Mouse (Mus musculus) midbrain, embryonic 16.5 days (tissue): Measurements from ENCODE around the gene Adcy9. TPM values are rescaled to one million over a fixed set of nuclear protein-coding genes. Genes with fewer than 3 reads are reported as not detected.

Experiments
- ATAC-seq: fragments of 200-750 bp; cut with Nextera tagmentation; 2 replicates; pipeline ENCODE4 v1.8.0; 2017; ENCODE audit warnings: moderate TSS enrichment
- H3K27ac ChIP-seq: fragments of 300-500 bp; sonication (generic); 2 replicates; pipeline ENCODE4 v1.5.1; 2014; ENCODE audit warnings: mild to moderate bottlenecking, low read length, mixed read lengths
- H3K27me3 ChIP-seq: fragments of 300-500 bp; sonication (generic); 2 replicates; pipeline ENCODE4 v1.6.1; 2014; ENCODE audit warnings: low read depth, low read length, mixed read lengths; ENCODE audit not compliant: control insufficient read depth, insufficient read depth
- H3K36me3 ChIP-seq: fragments of 300-500 bp; sonication (generic); 2 replicates; pipeline ENCODE4 v1.6.1; 2014; ENCODE audit warnings: mild to moderate bottlenecking, low read length, moderate library complexity, mixed read lengths; ENCODE audit not compliant: control insufficient read depth, insufficient read depth
- H3K4me1 ChIP-seq: fragments of 300-500 bp; sonication (generic); 2 replicates; pipeline ENCODE4 v1.6.1; 2014; ENCODE audit warnings: mild to moderate bottlenecking, low read length, mixed read lengths; ENCODE audit not compliant: control insufficient read depth, insufficient read depth
- H3K4me2 ChIP-seq: fragments of 300-500 bp; sonication (generic); 2 replicates; pipeline ENCODE4 v1.6.1; 2014; ENCODE audit warnings: mild to moderate bottlenecking, low read length, mixed read lengths
- H3K4me3 ChIP-seq: fragments of 300-500 bp; sonication (generic); 2 replicates; pipeline ENCODE4 v1.5.1; 2014; ENCODE audit warnings: low read depth, mild to moderate bottlenecking, low read length, moderate library complexity, mixed read lengths
- H3K9ac ChIP-seq: fragments of 300-500 bp; sonication (generic); 2 replicates; pipeline ENCODE4 v1.6.1; 2014; ENCODE audit warnings: low read depth, low read length, mixed read lengths
- H3K9me3 ChIP-seq: fragments of 300-500 bp; sonication (generic); replicated peaks from 2 replicates; pipeline ENCODE4 v1.6.1; 2014; ENCODE audit warnings: mild to moderate bottlenecking, low read length, mixed read lengths; ENCODE audit not compliant: control insufficient read depth, poor library complexity, severe bottlenecking
- WGBS: fragments of 180-500 bp; shearing (Covaris S2); extraction: QIAGEN DNeasy Blood & Tissue Kit; methylation state at CpG from one replicate; pipeline ENCODE4 v1.1.7; 2014; 5-methylcytosine and 5-hydroxymethylcytosine counted together
- polyA plus RNA-seq: library from polyadenylated mRNA; unstranded; fragments of >200 nt; fragmentation: Nextera tagmentation; extraction: Ambion mirVana; gene quantifications from 2 replicates; pipeline ENCODE4 v1.2.1, GENCODE M21; 2015

The Adcy9 gene
- polyA plus RNA-seq = 4.0 and 4.3 TPM in 2 replicates

GRCm38 (mm10) chr16:4420298-4421054, at the start of gene Adcy9:
Gene Adcy9, minus strand, starts transcription at chr16:4420498.
- Histone ChIP-seq H3K4me2 (peak within 1 kb of the TSS; percentile 94), H3K9me3 (no peaks in the 10 kb centered on the region), H3K36me3 (no peaks in the 10 kb centered on the region), H3K27ac (peak within 1 kb of the TSS; percentile 86), H3K4me1 (peaks cover 35% of the 10 kb centered on the region), H3K27me3 (no peaks in the 10 kb centered on the region), H3K9ac (peak within 1 kb of the TSS; percentile 92), H3K4me3 (peak within 1 kb of the TSS; percentile 86)
- 1% methylated on average over 46 of the region's 64 CpGs for WGBS
- ATAC-seq = peak; percentile 88

DNA sequence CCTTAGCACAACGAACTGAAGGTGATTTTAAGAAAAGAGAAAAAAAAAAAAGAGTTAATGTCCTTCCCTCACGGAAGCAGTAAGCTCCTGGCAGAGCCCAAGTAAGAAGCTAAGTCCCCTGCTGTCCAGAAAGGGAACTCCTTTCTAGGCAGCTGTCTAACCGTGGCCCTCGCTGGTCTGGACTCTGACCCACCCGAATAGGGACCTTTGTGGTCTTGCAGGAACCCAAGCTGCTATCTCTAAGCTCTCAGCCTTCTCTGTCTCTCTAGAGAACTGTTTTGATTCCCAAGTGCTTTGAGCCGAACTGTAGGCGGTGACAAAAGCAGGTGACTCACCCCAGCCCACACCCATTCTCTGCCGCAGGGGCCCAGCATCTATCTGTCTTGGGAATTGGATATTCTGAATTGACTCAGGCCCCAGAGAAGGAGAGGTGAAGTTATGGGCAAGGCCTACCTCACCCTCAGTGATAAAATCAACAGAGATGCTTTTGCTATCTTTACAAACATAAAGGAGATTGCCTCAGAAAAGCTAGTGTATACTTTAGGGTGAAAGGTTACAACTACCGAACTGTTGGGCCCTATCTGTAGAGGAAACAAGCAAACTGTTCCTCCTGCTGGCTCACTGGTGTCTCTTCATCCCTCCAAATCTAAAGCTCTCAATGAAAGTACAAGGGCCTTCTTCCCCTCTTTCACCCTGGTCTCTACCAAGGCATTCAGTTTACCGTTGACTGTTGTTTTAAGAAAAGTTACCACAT, 49.5 kb upstream of the Adcy9 start:
- ATAC-seq = no peak
- Histone ChIP-seq H3K4me1 (peaks cover 6% of the 10 kb centered on the region), H3K9ac (no peak overlapping the region), H3K9me3 (no peaks in the 10 kb centered on the region), H3K36me3 (no peaks in the 10 kb centered on the region), H3K27ac (no peak overlapping the region), H3K4me2 (no peak overlapping the region), H3K4me3 (no peak overlapping the region), H3K27me3 (no peaks in the 10 kb centered on the region)
- 66% methylated on average over 10 of the region's 10 CpGs for WGBS

GRCm38 (mm10) chr16:4464529-4465089, 44.3 kb upstream of the Adcy9 start:
- Histone ChIP-seq H3K36me3 (no peaks in the 10 kb centered on the region), H3K4me3 (no peak overlapping the region), H3K4me1 (no peaks in the 10 kb centered on the region), H3K4me2 (no peak overlapping the region), H3K27me3 (no peaks in the 10 kb centered on the region), H3K27ac (no peak overlapping the region), H3K9me3 (no peaks in the 10 kb centered on the region), H3K9ac (no peak overlapping the region)
- no peak for ATAC-seq
- WGBS = 79% methylated on average over 9 of the region's 9 CpGs

DNA sequence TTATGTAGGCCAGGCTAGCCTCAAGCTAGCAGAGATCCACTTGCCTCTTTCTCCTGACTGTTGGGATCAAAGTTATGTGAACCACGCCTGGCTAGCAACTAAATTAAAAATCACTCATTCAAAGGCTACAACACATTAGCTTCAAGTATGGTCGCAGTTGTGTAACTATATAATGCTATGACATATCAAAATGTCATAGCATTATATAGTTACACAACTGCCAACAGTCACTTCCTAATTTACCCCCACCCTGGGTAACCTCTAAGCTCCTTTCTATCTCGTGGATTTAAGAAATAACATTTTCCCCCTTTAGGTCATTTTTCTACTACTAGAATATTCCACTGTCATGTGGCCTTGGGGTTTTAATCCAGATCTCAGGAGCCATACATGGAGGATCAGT, 37.6 kb upstream of the Adcy9 start:
- H3K4me1 ChIP-seq = no peaks in the 10 kb centered on the region
- H3K4me2 ChIP-seq = no peak overlapping the region
- no peaks in the 10 kb centered on the region for H3K9me3 ChIP-seq
- no peak overlapping the region for H3K9ac ChIP-seq
- no peaks in the 10 kb centered on the region for H3K27me3 ChIP-seq
- ATAC-seq = no peak
- H3K4me3 ChIP-seq = no peak overlapping the region
- H3K27ac ChIP-seq = no peak overlapping the region
- WGBS = 85% methylated on average over 3 of the region's 3 CpGs
- H3K36me3 ChIP-seq = no peaks in the 10 kb centered on the region

GRCm38 (mm10) chr16:4456391-4456790, 36.1 kb upstream of the Adcy9 start:
- WGBS = 91% methylated on average over 5 of the region's 5 CpGs
- H3K4me3 ChIP-seq = no peak overlapping the region
- H3K9ac ChIP-seq = no peak overlapping the region
- H3K27ac ChIP-seq = no peak overlapping the region
- ATAC-seq = no peak
- H3K4me1 ChIP-seq = no peaks in the 10 kb centered on the region
- H3K27me3 ChIP-seq = no peaks in the 10 kb centered on the region
- no peaks in the 10 kb centered on the region for H3K9me3 ChIP-seq
- no peak overlapping the region for H3K4me2 ChIP-seq
- no peaks in the 10 kb centered on the region for H3K36me3 ChIP-seq

- Histone ChIP-seq H3K4me3 (no peak overlapping the region), H3K27me3 (no peaks in the 10 kb centered on the region), H3K4me1 (no peaks in the 10 kb centered on the region), H3K9ac (no peak overlapping the region), H3K36me3 (no peaks in the 10 kb centered on the region), H3K4me2 (no peak overlapping the region), H3K9me3 (no peaks in the 10 kb centered on the region), H3K27ac (no peak overlapping the region)
- 89% methylated on average over 4 of the region's 4 CpGs for WGBS
- ATAC-seq = no peak
These were observed 35.4 kb upstream of the Adcy9 start for GRCm38 (mm10) chr16:4455693-4456092.

DNA sequence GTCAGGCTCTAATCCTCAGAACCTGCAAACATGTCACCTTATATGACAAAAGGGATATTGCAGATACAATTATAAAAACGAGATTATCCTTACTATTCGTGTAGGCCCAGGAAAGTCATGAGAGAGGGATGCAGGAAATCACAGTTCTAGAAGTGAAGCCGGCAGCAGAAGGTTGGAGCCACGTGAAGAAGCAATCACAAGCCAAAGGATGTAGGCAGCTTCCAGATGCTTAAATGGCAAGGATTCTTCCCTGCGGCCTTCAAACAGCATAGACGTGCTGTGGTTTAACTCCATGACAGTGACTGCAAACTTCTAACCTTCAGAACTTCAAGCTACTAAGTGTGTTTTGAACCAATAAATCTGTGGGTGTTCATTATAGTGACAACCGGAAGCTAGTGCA, 34.3 kb upstream of the Adcy9 start:
- WGBS = 82% methylated on average over 7 of the region's 7 CpGs
- Histone ChIP-seq H3K4me1 (no peaks in the 10 kb centered on the region), H3K4me2 (no peak overlapping the region), H3K27ac (no peak overlapping the region), H3K9ac (no peak overlapping the region), H3K27me3 (no peaks in the 10 kb centered on the region), H3K36me3 (no peaks in the 10 kb centered on the region), H3K4me3 (no peak overlapping the region), H3K9me3 (no peaks in the 10 kb centered on the region)
- ATAC-seq = no peak

DNA sequence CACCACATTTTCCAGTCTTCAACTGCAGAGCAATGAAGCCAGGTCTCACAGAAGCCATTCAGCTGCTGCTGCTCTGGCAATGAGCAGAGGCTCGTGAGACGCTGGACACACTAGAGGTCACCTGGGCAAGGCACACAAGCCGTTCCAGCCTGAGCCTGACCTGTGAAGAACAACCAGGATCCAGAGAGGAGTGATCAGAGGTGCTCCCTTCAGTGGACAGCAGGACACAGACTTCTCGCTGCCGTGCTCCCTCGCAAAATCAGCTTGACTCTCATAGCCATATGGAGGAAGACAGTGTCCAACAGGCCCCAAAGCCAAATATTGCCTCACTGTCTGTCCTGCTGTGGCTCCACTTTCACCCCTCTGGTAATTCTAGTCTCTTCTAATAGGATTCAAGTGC, 29.1 kb upstream of the Adcy9 start:
- Histone ChIP-seq H3K27ac (no peak overlapping the region), H3K9me3 (no peaks in the 10 kb centered on the region), H3K9ac (no peak overlapping the region), H3K4me3 (no peak overlapping the region), H3K27me3 (no peaks in the 10 kb centered on the region), H3K4me2 (no peak overlapping the region), H3K36me3 (no peaks in the 10 kb centered on the region), H3K4me1 (no peaks in the 10 kb centered on the region)
- no peak for ATAC-seq
- 90% methylated on average over 6 of the region's 6 CpGs for WGBS

GRCm38 (mm10) chr16:4448235-4448634, 27.9 kb upstream of the Adcy9 start:
- Histone ChIP-seq H3K9ac (no peak overlapping the region), H3K4me2 (no peak overlapping the region), H3K36me3 (no peaks in the 10 kb centered on the region), H3K4me3 (no peak overlapping the region), H3K4me1 (no peaks in the 10 kb centered on the region), H3K9me3 (no peaks in the 10 kb centered on the region), H3K27me3 (no peaks in the 10 kb centered on the region), H3K27ac (no peak overlapping the region)
- ATAC-seq = no peak
- 54% methylated on average over 9 of the region's 9 CpGs for WGBS
